Mouse (Mus musculus) embryonic fibroblast, embryonic 13.5 days (primary cell): Measurements from ENCODE around the gene Atp8a2.

Experiments used
- CTCF ChIP-seq: IDR thresholded peaks from 2 replicates; pipeline ENCODE4 v1.5.1; 2011; ENCODE audit warnings: mild to moderate bottlenecking, control low read depth, low read length, moderate library complexity, borderline replicate concordance; ENCODE audit not compliant: insufficient read depth
- POLR2A ChIP-seq: IDR thresholded peaks from 2 replicates; pipeline ENCODE4 v1.6.1; 2011; ENCODE audit warnings: low read depth, mild to moderate bottlenecking, control low read depth, low read length, moderate library complexity

DNA sequence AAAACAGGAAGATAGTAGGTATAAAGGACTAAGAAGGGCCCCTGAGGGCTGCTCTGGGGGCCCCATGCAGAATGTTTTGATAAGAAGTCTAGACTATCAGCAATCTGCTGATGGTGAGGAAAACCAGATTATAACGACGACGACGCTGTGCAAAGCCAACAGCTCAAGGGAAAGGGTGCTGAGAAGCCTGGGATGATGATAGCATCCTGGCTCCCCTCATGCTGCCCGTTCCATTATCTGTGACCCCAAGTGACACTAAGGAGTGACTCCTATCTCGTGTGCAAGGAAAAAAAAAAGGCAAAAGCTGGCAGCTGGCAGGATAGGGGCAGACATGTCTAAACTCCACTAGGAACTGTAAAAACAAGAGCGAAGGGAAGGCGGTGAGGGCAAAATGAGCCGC is 343.8 kb downstream of the Atp8a2 start:
- TF ChIP-seq POLR2A (no peak), CTCF (no peak)
